Comparison of ENCODE assay signal across 8 mouse cellular contexts in the genomic region with DNA sequence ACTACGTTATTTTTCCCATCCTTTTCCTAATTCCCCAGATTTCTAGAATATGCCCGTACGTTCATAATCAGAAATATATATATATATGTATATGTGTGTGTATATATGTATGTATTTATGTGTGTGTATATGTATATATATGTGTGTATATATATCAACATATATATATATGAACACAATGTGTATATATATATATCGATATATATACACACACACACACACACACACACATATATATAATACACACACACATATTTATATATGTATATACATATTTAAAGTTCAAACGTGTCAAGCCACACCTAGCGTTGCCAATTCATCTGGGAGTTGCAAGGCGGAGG. TPM values are rescaled to one million over a fixed set of nuclear protein-coding genes. Genes with fewer than 3 reads are reported as not detected.
A peak's percentile ranks its signal among the peaks of the same experiment; 100 is the strongest.
DNase-seq lines count a peak whose midpoint lies in the region; ATAC-seq and TF ChIP-seq lines count a peak whose summit lies in the region.

No protein-coding gene starts in this region.

- H3K36me3 ChIP-seq in kidney, embryonic 15.5 days: no peaks in the 10 kb centered on the region
- H3K36me3 ChIP-seq in hindbrain, embryonic 16.5 days (ENCODE audit: control insufficient read depth, insufficient read depth, low read length): no peaks in the 10 kb centered on the region
- H3K36me3 ChIP-seq in midbrain, embryonic 16.5 days (ENCODE audit: control insufficient read depth, insufficient read depth, low read length): no peaks in the 10 kb centered on the region

- no peaks in the 10 kb centered on the region for H3K27me3 ChIP-seq in kidney, embryonic 15.5 days
- no peaks in the 10 kb centered on the region for H3K27me3 ChIP-seq in hindbrain, embryonic 16.5 days (replicated peaks; ENCODE audit: control insufficient read depth, insufficient read depth, low read length)
- no peaks in the 10 kb centered on the region for H3K27me3 ChIP-seq in midbrain, embryonic 16.5 days (ENCODE audit: control insufficient read depth, insufficient read depth, low read depth, low read length)

- H3K4me1 ChIP-seq in kidney, embryonic 15.5 days: no peaks in the 10 kb centered on the region
- no peaks in the 10 kb centered on the region for H3K4me1 ChIP-seq in cortical plate, adult 2 months (ENCODE audit: control insufficient read depth, insufficient read depth, low read length)
- H3K4me1 ChIP-seq in hindbrain, embryonic 16.5 days (ENCODE audit: control insufficient read depth, insufficient read depth, low read depth, low read length): no peaks in the 10 kb centered on the region
- H3K4me1 ChIP-seq in midbrain, embryonic 16.5 days (ENCODE audit: control insufficient read depth, insufficient read depth, low read length): peaks cover 3% of the 10 kb centered on the region

- H3K4me2 ChIP-seq in kidney, embryonic 15.5 days: peak overlapping the region; percentile 64
- peak overlapping the region; percentile 53 for H3K4me2 ChIP-seq in hindbrain, embryonic 16.5 days (ENCODE audit: low read length)
- peak overlapping the region; percentile 65 for H3K4me2 ChIP-seq in midbrain, embryonic 16.5 days (ENCODE audit: low read length)

- DNase-seq in kidney, postnatal 14 days: no peak
- DNase-seq in natural killer cell, adult 2 months (ENCODE audit: low spot score in 2 of 2): no peak
- DNase-seq in frontal cortex, adult 2 months (ENCODE audit: extremely low spot score in 1 of 2, low spot score in 1 of 2): no peak
- DNase-seq in spleen, adult 18-20 months: no peak

- 37% methylated on average over 7 of the region's 7 CpGs for WGBS in kidney, embryonic 15.5 days
- 40% methylated on average over 7 of the region's 7 CpGs for WGBS in hindbrain, embryonic 16.5 days
- WGBS in midbrain, embryonic 16.5 days: 42% methylated on average over 7 of the region's 7 CpGs

- TF ChIP-seq POLR2A in cortical plate, adult 2 months (IDR thresholded peaks at IDR 0.05; ENCODE audit: extremely low read depth, insufficient read depth, low read length): no peak

- H3K4me3 ChIP-seq in kidney, embryonic 15.5 days (replicated peaks): peak overlapping the region; percentile 62
- peak overlapping the region; percentile 59 for H3K4me3 ChIP-seq in cortical plate, adult 2 months (ENCODE audit: insufficient read depth, low read length)
- peak overlapping the region; percentile 57 for H3K4me3 ChIP-seq in hindbrain, embryonic 16.5 days (ENCODE audit: low read length)
- H3K4me3 ChIP-seq in midbrain, embryonic 16.5 days (ENCODE audit: low read depth, low read length): peak overlapping the region; percentile 55

- H3K27ac ChIP-seq in kidney, embryonic 15.5 days: peak overlapping the region; percentile 94
- no peak overlapping the region for H3K27ac ChIP-seq in cortical plate, adult 2 months (ENCODE audit: insufficient read depth, low read length)
- H3K27ac ChIP-seq in hindbrain, embryonic 16.5 days (ENCODE audit: low read depth, low read length): peak overlapping the region; percentile 89
- H3K27ac ChIP-seq in midbrain, embryonic 16.5 days (ENCODE audit: low read length): peak overlapping the region; percentile 93

- no peaks in the 10 kb centered on the region for H3K9me3 ChIP-seq in kidney, embryonic 15.5 days (replicated peaks)
- H3K9me3 ChIP-seq in hindbrain, embryonic 16.5 days (ENCODE audit: control insufficient read depth, low read length): no peaks in the 10 kb centered on the region
- H3K9me3 ChIP-seq in midbrain, embryonic 16.5 days (replicated peaks; ENCODE audit: control insufficient read depth, low read length, poor library complexity, severe bottlenecking): no peaks in the 10 kb centered on the region

- peak overlapping the region; percentile 49 for H3K9ac ChIP-seq in kidney, embryonic 15.5 days
- peak overlapping the region; percentile 72 for H3K9ac ChIP-seq in hindbrain, embryonic 16.5 days (ENCODE audit: low read depth, low read length)
- H3K9ac ChIP-seq in midbrain, embryonic 16.5 days (ENCODE audit: low read depth, low read length): peak overlapping the region; percentile 73

- TF ChIP-seq CTCF in cortical plate, adult 2 months (IDR thresholded peaks at IDR 0.05; ENCODE audit: extremely low read depth, insufficient read depth, low read length): no peak

- ATAC-seq in kidney, embryonic 15.5 days (replicated peaks; ENCODE audit: low FRiP score): 0 out of 2 replicates have a peak, but pooled peaks have one; percentile 1
- no peak; the same call in 1 of the 2 replicates for ATAC-seq in hindbrain, embryonic 16.5 days
- ATAC-seq in midbrain, embryonic 16.5 days: no peak

RNA-seq across cellular contexts. Expression of a gene that starts 16.7 kb away (rescaled TPM):
- polyA plus RNA-seq in kidney, embryonic 15.5 days (2015; fragmentation: Nextera tagmentation; extraction: Ambion mirVana): 102 and 105 TPM in 2 replicates
- 319 and 331 TPM in 2 replicates for polyA plus RNA-seq in cortical plate, adult 2 months (2012; rRNA removed)
- polyA plus RNA-seq in hindbrain, embryonic 16.5 days (2015; fragmentation: Nextera tagmentation; extraction: Ambion mirVana): 276 and 294 TPM in 2 replicates
- 286 and 294 TPM in 2 replicates for polyA plus RNA-seq in midbrain, embryonic 16.5 days (2015; fragmentation: Nextera tagmentation; extraction: Ambion mirVana)
- polyA plus RNA-seq in frontal cortex, adult 2 months (2012; rRNA removed): 212 and 257 TPM in 2 replicates

RNA-seq across cellular contexts. Expression of a gene that starts 17.6 kb away (rescaled TPM):
- polyA plus RNA-seq in kidney, embryonic 15.5 days (2015; fragmentation: Nextera tagmentation; extraction: Ambion mirVana): 81.2 and 92.4 TPM in 2 replicates
- 82.6 and 84.8 TPM in 2 replicates for polyA plus RNA-seq in cortical plate, adult 2 months (2012; rRNA removed)
- 85.2 and 90.5 TPM in 2 replicates for polyA plus RNA-seq in hindbrain, embryonic 16.5 days (2015; fragmentation: Nextera tagmentation; extraction: Ambion mirVana)
- polyA plus RNA-seq in midbrain, embryonic 16.5 days (2015; fragmentation: Nextera tagmentation; extraction: Ambion mirVana): 89.4 and 94.0 TPM in 2 replicates
- 63.8 and 76.5 TPM in 2 replicates for polyA plus RNA-seq in frontal cortex, adult 2 months (2012; rRNA removed)

RNA-seq across cellular contexts. Expression of a gene that starts 53.6 kb away (rescaled TPM):
- 23.3 and 24.9 TPM in 2 replicates for polyA plus RNA-seq in kidney, embryonic 15.5 days (2015; fragmentation: Nextera tagmentation; extraction: Ambion mirVana)
- polyA plus RNA-seq in cortical plate, adult 2 months (2012; rRNA removed): 7.3 and 8.3 TPM in 2 replicates
- polyA plus RNA-seq in hindbrain, embryonic 16.5 days (2015; fragmentation: Nextera tagmentation; extraction: Ambion mirVana): 14.1 and 17.3 TPM in 2 replicates
- polyA plus RNA-seq in midbrain, embryonic 16.5 days (2015; fragmentation: Nextera tagmentation; extraction: Ambion mirVana): 15.7 and 17.2 TPM in 2 replicates
- 8.8 and 9.3 TPM in 2 replicates for polyA plus RNA-seq in frontal cortex, adult 2 months (2012; rRNA removed)
